Mouse (Mus musculus): ENCODE results near the gene Med29. TPM values are rescaled to one million over a fixed set of nuclear protein-coding genes. Genes with fewer than 3 reads are reported as not detected.

Gene Med29
- polyA plus RNA-seq, 1 experiment from 2014 or later = 27.5 TPM

DNA sequence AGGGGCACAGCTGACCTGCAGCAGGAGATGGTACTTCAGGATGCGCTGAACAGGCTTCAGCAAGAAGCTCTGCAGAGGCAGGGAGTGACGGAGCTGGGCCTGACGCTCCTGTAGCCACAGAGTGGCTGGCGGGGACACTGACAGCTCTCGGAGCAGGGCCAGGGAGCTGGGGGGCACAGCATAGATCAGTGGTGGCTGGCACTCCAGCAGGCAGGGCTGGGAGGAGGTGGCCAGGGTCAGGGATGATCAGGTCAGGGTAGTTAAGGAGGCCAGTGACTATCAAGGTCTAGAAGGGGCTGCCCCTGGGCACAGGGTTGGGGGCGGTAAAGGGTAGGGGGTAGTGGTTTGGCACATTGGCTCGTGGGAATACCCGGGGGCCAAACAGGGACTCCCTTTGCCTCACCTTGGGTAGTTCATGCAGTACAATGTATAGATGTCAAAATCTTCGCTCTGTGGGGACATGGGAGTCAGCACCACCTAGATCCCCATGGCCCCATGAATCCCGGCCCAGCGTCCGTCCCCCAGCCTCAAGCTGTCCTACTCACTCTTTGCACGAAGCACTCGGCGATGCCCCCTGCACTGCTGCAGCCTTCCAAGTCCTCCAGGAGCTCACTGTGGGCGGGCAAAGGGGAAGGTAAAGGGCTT is 24.1 kb downstream of the Med29 start:
- ATAC-seq (ENCODE audit: low FRiP score, low TSS enrichment) (no peak), DNase-seq (ENCODE audit: low spot score) (no peak)
- Histone ChIP-seq H3K4me3 (ENCODE audit: low read depth, low read length) (no peak overlapping the region), H3K4me1 (replicated peaks; ENCODE audit: control insufficient read depth, insufficient read depth) (no peaks in the 10 kb centered on the region), H3K27me3 (ENCODE audit: control insufficient read depth, insufficient read depth, low read length) (no peaks in the 10 kb centered on the region), H3K27ac (replicated peaks) (no peak overlapping the region), H3K9ac (ENCODE audit: low read length) (no peak overlapping the region), H3K9me3 (ENCODE audit: control insufficient read depth, low read length) (no peaks in the 10 kb centered on the region), H3K4me2 (replicated peaks; ENCODE audit: low read depth) (no peak overlapping the region), H3K36me3 (ENCODE audit: control insufficient read depth, insufficient read depth, low read length) (peaks cover 15% of the 10 kb centered on the region; the same call in 1 of the 2 replicates)
- TF ChIP-seq EP300 (optimal IDR thresholded peaks at IDR 0.05) = no peak
- TF ChIP-seq CTCF (IDR thresholded peaks at IDR 0.05; ENCODE audit: low read depth) = no peak
- WGBS = 90% methylated on average over 16 of the region's 16 CpGs

DNA sequence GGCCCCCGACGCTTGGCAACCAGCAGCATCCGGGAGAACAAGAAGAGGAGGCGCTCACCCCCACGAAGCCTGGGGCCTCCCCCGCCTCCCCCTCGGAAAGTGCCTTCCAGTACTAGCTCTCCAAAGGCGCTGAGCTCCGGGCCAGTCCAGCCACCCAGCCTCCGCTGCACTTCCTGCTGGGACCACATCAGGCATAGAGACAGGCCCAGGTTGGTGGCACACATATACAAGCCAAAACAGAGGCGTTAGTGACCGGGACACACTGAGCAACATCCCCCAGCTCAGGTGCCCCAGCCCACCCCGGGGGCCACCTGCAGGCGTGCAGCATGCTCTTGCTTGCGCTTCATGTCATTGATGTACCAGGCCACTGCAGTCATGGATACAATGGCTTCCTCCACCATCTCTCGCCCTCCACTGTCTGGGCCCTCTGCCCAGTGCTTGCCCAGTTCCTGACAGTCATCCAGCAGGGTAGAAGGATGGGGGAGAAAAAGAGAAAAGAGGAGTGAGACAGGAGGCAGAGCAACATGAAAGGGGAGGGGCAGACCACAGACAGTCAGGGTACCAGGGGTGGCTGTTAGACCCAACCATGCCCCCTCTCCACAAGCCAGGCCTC is 24.7 kb downstream of the Med29 start:
- 90% methylated on average over 16 of the region's 16 CpGs for WGBS
- no peak for TF ChIP-seq EP300 (optimal IDR thresholded peaks at IDR 0.05)
- TF ChIP-seq CTCF (IDR thresholded peaks at IDR 0.05; ENCODE audit: low read depth) = no peak
- Histone ChIP-seq H3K4me2 (replicated peaks; ENCODE audit: low read depth) (no peak overlapping the region), H3K36me3 (ENCODE audit: control insufficient read depth, insufficient read depth, low read length) (peaks cover 15% of the 10 kb centered on the region; the same call in 1 of the 2 replicates), H3K4me1 (replicated peaks; ENCODE audit: control insufficient read depth, insufficient read depth) (no peaks in the 10 kb centered on the region), H3K27ac (replicated peaks) (no peak overlapping the region), H3K9me3 (ENCODE audit: control insufficient read depth, low read length) (no peaks in the 10 kb centered on the region), H3K27me3 (ENCODE audit: control insufficient read depth, insufficient read depth, low read length) (no peaks in the 10 kb centered on the region), H3K9ac (ENCODE audit: low read length) (no peak overlapping the region), H3K4me3 (ENCODE audit: low read depth, low read length) (no peak overlapping the region)
- DNase-seq (ENCODE audit: low spot score) = no peak
- no peak for ATAC-seq (ENCODE audit: low FRiP score, low TSS enrichment)

- DNase-seq (ENCODE audit: low spot score) (no peak), ATAC-seq (ENCODE audit: low FRiP score, low TSS enrichment) (no peak)
- Histone ChIP-seq H3K36me3 (ENCODE audit: control insufficient read depth, insufficient read depth, low read length) (peaks cover 26% of the 10 kb centered on the region), H3K9me3 (ENCODE audit: control insufficient read depth, low read length) (no peaks in the 10 kb centered on the region), H3K4me1 (replicated peaks; ENCODE audit: control insufficient read depth, insufficient read depth) (peaks cover 4% of the 10 kb centered on the region; the same call in 1 of the 2 replicates), H3K4me3 (ENCODE audit: low read depth, low read length) (no peak overlapping the region), H3K27ac (replicated peaks) (no peak overlapping the region), H3K9ac (ENCODE audit: low read length) (no peak overlapping the region), H3K4me2 (replicated peaks; ENCODE audit: low read depth) (no peak overlapping the region), H3K27me3 (ENCODE audit: control insufficient read depth, insufficient read depth, low read length) (no peaks in the 10 kb centered on the region)
- TF ChIP-seq EP300 (optimal IDR thresholded peaks at IDR 0.05) (no peak), CTCF (IDR thresholded peaks at IDR 0.05; ENCODE audit: low read depth) (no peak)
- WGBS = 82% methylated on average over 16 of the region's 16 CpGs
Observed at GRCm38 (mm10) chr7:28362441-28363060, 30.0 kb downstream of the Med29 start.

DNA sequence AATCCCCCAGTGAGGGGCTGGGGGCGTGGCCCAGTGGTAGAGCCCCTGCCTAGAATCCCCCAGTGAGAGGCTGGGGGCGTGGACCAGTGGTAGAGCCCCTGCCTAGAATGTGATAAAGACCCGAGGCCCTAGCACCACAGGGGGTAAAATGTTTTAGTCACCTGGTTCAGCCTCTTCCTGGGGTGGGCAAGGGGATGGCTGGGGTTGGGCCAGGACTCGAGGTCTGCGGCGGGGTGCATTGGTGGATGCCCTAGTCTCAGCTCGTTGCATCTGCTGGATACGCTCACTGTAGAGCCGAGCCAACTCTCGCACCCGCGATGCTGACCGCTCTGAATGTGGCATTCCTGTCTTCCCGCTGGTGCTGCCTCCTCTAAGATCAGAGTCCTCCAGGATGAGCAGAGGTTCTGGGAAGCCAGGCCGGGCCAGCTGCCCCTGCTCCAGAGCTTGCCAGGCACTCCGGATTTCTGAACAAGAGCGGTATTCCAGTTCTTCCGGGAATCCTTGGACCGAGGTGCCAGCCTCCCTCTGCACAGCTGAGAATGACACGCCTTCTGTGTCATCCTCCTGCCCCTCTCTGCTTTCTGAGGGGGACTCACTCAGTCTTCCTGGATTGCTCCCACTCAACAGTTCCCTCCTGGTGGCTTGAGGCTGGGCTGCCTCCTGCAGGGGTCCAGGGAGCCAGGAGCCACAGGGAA is 30.7 kb downstream of the Med29 start:
- peaks cover 25% of the 10 kb centered on the region for H3K36me3 ChIP-seq (ENCODE audit: control insufficient read depth, insufficient read depth, low read length)

DNA sequence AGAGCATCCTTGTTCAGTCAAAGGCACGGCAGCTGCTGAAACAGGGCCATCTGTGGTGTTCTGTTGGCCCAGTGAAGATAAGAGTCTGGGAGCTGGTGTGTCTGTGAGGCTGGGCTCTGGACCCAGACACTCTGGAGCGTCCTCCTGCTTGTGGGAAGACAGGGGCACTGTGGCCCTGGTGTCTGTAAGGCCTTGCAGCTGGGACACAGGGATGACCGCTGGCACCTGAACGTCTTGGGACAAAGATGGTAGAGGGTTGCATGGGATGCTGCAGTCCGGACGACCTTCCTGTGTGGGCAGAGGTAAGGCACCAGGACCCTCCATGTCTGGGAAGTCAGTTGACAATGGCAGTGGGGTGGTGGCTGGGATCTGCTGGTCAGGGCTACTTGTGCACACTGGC is 32.2 kb downstream of the Med29 start:
- Histone ChIP-seq H3K36me3 (ENCODE audit: control insufficient read depth, insufficient read depth, low read length) (peaks cover 25% of the 10 kb centered on the region), H3K4me3 (ENCODE audit: low read depth, low read length) (no peak overlapping the region), H3K9ac (ENCODE audit: low read length) (no peak overlapping the region), H3K27me3 (ENCODE audit: control insufficient read depth, insufficient read depth, low read length) (no peaks in the 10 kb centered on the region), H3K9me3 (ENCODE audit: control insufficient read depth, low read length) (no peaks in the 10 kb centered on the region), H3K4me1 (replicated peaks; ENCODE audit: control insufficient read depth, insufficient read depth) (peaks cover 9% of the 10 kb centered on the region), H3K4me2 (replicated peaks; ENCODE audit: low read depth) (no peak overlapping the region), H3K27ac (replicated peaks) (no peak overlapping the region)
- TF ChIP-seq EP300 (optimal IDR thresholded peaks at IDR 0.05) (no peak), CTCF (IDR thresholded peaks at IDR 0.05; ENCODE audit: low read depth) (no peak)
- 93% methylated on average over 6 of the region's 6 CpGs for WGBS
- DNase-seq (ENCODE audit: low spot score) (no peak), ATAC-seq (ENCODE audit: low FRiP score, low TSS enrichment) (no peak)

More for the DNA sequence above, 30.7 kb downstream of the Med29 start:
- Histone ChIP-seq H3K4me3 (ENCODE audit: low read depth, low read length) (no peak overlapping the region), H3K4me2 (replicated peaks; ENCODE audit: low read depth) (no peak overlapping the region), H3K4me1 (replicated peaks; ENCODE audit: control insufficient read depth, insufficient read depth) (peaks cover 9% of the 10 kb centered on the region), H3K27me3 (ENCODE audit: control insufficient read depth, insufficient read depth, low read length) (no peaks in the 10 kb centered on the region), H3K9me3 (ENCODE audit: control insufficient read depth, low read length) (no peaks in the 10 kb centered on the region), H3K27ac (replicated peaks) (no peak overlapping the region), H3K9ac (ENCODE audit: low read length) (no peak overlapping the region)
- WGBS = 93% methylated on average over 20 of the region's 20 CpGs
- no peak for TF ChIP-seq EP300 (optimal IDR thresholded peaks at IDR 0.05)
- no peak for TF ChIP-seq CTCF (IDR thresholded peaks at IDR 0.05; ENCODE audit: low read depth)
- DNase-seq (ENCODE audit: low spot score) = no peak
- ATAC-seq (ENCODE audit: low FRiP score, low TSS enrichment) = no peak
